Mouse (Mus musculus): ENCODE measurements around the gene Sptbn2.

DNA sequence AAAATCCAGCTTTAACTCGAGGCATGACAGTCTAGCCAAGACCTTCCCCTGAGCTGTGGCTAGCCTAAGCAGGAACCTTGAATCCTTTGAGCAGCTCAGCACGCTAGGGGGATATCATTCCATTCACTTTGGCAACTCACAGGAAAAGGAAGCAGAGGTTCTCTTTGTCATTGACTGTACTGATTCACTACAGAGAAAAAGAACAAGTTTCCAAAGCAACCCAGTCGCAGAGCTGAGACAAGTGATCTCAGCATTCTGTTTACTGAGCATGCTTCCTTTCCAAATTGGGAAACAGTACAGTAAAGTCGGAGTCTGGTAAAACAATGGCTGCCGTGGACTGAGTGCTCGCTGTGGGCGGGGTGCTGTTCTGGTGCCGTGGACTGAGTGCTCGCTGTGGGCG is 2.2 kb upstream of the Sptbn2 start:
- TF ChIP-seq TAL1 (IDR thresholded peaks at IDR 0.05; ENCODE audit: low read length) (no peak), GATA1 (IDR thresholded peaks at IDR 0.05; ENCODE audit: low read length) (no peak)
